Mouse (Mus musculus): Measurements from ENCODE around the gene Zdhhc4. TPM values are rescaled to one million over a fixed set of nuclear protein-coding genes. Genes with fewer than 3 reads are reported as not detected.

Zdhhc4 gene
- polyA plus RNA-seq, 1 experiment from 2014 or later, result 78.1 TPM

- no peak overlapping the region for H3K9ac ChIP-seq
- 65% methylated on average over 6 of the region's 6 CpGs for WGBS
- H3K9me3 ChIP-seq (ENCODE audit: control insufficient read depth, low read length), result no peaks in the 10 kb centered on the region
- no peak overlapping the region for H3K27ac ChIP-seq
- no peak overlapping the region for H3K4me3 ChIP-seq (replicated peaks; ENCODE audit: low read length)
- H3K4me1 ChIP-seq (replicated peaks; ENCODE audit: control insufficient read depth, insufficient read depth, low read length), result no peaks in the 10 kb centered on the region
- H3K36me3 ChIP-seq (replicated peaks; ENCODE audit: control insufficient read depth, insufficient read depth), result no peaks in the 10 kb centered on the region
- H3K4me2 ChIP-seq (replicated peaks), result no peak overlapping the region
- no peak for ATAC-seq (ENCODE audit: low FRiP score)
- no peak for DNase-seq (ENCODE audit: low spot score)
- no peaks in the 10 kb centered on the region for H3K27me3 ChIP-seq (ENCODE audit: control insufficient read depth, insufficient read depth, low read length)
These were observed 7.5 kb upstream of the Zdhhc4 start for GRCm38 (mm10) chr5:143336559-143336958.

DNA sequence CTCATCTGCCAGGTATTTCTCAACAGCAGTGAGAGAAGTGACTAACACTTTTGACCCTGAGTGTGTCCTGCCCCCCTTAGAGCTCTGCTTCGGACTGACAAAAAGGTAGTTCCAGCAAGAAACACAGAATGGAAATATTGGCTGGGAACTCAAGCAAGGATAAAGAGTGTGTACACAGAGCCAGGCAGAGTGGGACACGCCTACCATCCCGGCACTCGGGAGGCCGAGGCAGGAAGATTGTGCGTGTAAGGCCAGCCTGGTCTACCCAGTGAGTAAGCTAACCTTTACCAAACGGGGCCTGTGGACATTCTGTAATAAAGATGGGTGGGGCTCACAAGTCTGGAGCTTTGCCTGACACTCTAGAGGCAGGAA lies 6.0 kb upstream of the Zdhhc4 start:
- no peaks in the 10 kb centered on the region for H3K36me3 ChIP-seq (replicated peaks; ENCODE audit: control insufficient read depth, insufficient read depth)
- no peaks in the 10 kb centered on the region for H3K27me3 ChIP-seq (ENCODE audit: control insufficient read depth, insufficient read depth, low read length)
- peaks cover 2% of the 10 kb centered on the region; the same call in 1 of the 2 replicates for H3K4me1 ChIP-seq (replicated peaks; ENCODE audit: control insufficient read depth, insufficient read depth, low read length)
- no peak overlapping the region for H3K27ac ChIP-seq
- no peak for ATAC-seq (ENCODE audit: low FRiP score)
- no peak overlapping the region for H3K9ac ChIP-seq
- no peak for DNase-seq (ENCODE audit: low spot score)
- 88% methylated on average over 7 of the region's 7 CpGs for WGBS
- no peaks in the 10 kb centered on the region for H3K9me3 ChIP-seq (ENCODE audit: control insufficient read depth, low read length)
- H3K4me2 ChIP-seq (replicated peaks), result no peak overlapping the region
- H3K4me3 ChIP-seq (replicated peaks; ENCODE audit: low read length), result no peak overlapping the region

GRCm38 (mm10) chr5:143334418-143335088 lies 5.5 kb upstream of the Zdhhc4 start:
- no peak for DNase-seq (ENCODE audit: low spot score)

DNA sequence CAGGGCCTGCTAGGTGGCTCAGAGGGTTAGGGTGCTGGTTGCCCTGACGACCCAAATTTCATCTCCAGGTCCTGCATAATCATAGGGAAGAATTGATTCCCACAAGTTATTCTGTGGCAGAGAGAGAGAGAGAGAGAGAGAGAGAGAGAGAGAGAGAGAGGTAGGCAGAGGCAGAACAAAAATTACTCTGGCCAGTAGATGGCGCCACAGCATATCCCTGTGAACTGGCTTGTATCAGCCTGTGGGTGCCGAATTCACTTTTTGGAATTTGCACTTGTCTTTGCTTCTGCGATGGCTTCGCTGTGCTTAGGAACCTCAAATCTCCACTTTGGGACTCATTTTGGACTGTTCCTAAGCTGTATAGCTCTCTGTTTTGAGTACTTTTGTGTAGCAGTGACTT lies 4.8 kb upstream of the Zdhhc4 start:
- WGBS, result 14% methylated on average over 5 of the region's 5 CpGs
- Histone ChIP-seq H3K4me1 (replicated peaks; ENCODE audit: control insufficient read depth, insufficient read depth, low read length) (peaks cover 7% of the 10 kb centered on the region), H3K36me3 (replicated peaks; ENCODE audit: control insufficient read depth, insufficient read depth) (no peaks in the 10 kb centered on the region), H3K27me3 (ENCODE audit: control insufficient read depth, insufficient read depth, low read length) (no peaks in the 10 kb centered on the region), H3K4me2 (replicated peaks) (0 out of 2 replicates have a peak overlapping the region, but pooled peaks have one; percentile 14), H3K27ac (no peak overlapping the region), H3K4me3 (replicated peaks; ENCODE audit: low read length) (no peak overlapping the region), H3K9me3 (ENCODE audit: control insufficient read depth, low read length) (no peaks in the 10 kb centered on the region), H3K9ac (no peak overlapping the region)
- DNase-seq (ENCODE audit: low spot score), result peak; percentile 88
- ATAC-seq (ENCODE audit: low FRiP score), result no peak; the same call in 1 of the 2 replicates

More at GRCm38 (mm10) chr5:143334418-143335088, 5.5 kb upstream of the Zdhhc4 start:
- Histone ChIP-seq H3K9me3 (ENCODE audit: control insufficient read depth, low read length) (no peaks in the 10 kb centered on the region), H3K4me2 (replicated peaks) (0 out of 2 replicates have a peak overlapping the region, but pooled peaks have one; percentile 14), H3K27me3 (ENCODE audit: control insufficient read depth, insufficient read depth, low read length) (no peaks in the 10 kb centered on the region), H3K9ac (no peak overlapping the region), H3K36me3 (replicated peaks; ENCODE audit: control insufficient read depth, insufficient read depth) (no peaks in the 10 kb centered on the region), H3K4me1 (replicated peaks; ENCODE audit: control insufficient read depth, insufficient read depth, low read length) (peaks cover 7% of the 10 kb centered on the region), H3K4me3 (replicated peaks; ENCODE audit: low read length) (no peak overlapping the region), H3K27ac (no peak overlapping the region)
- 59% methylated on average over 14 of the region's 14 CpGs for WGBS
- ATAC-seq (ENCODE audit: low FRiP score), result no peak

- Histone ChIP-seq H3K27ac (no peak overlapping the region), H3K9ac (no peak overlapping the region), H3K36me3 (replicated peaks; ENCODE audit: control insufficient read depth, insufficient read depth) (peaks cover 66% of the 10 kb centered on the region), H3K4me2 (replicated peaks) (no peak overlapping the region), H3K27me3 (ENCODE audit: control insufficient read depth, insufficient read depth, low read length) (no peaks in the 10 kb centered on the region), H3K4me3 (replicated peaks; ENCODE audit: low read length) (no peak overlapping the region), H3K9me3 (ENCODE audit: control insufficient read depth, low read length) (no peaks in the 10 kb centered on the region), H3K4me1 (replicated peaks; ENCODE audit: control insufficient read depth, insufficient read depth, low read length) (peaks cover 17% of the 10 kb centered on the region)
- 86% methylated on average over 8 of the region's 8 CpGs for WGBS
- ATAC-seq (ENCODE audit: low FRiP score) (no peak), DNase-seq (ENCODE audit: low spot score) (no peak)
These were observed 11.8 kb downstream of the Zdhhc4 start for GRCm38 (mm10) chr5:143317288-143317610.

DNA sequence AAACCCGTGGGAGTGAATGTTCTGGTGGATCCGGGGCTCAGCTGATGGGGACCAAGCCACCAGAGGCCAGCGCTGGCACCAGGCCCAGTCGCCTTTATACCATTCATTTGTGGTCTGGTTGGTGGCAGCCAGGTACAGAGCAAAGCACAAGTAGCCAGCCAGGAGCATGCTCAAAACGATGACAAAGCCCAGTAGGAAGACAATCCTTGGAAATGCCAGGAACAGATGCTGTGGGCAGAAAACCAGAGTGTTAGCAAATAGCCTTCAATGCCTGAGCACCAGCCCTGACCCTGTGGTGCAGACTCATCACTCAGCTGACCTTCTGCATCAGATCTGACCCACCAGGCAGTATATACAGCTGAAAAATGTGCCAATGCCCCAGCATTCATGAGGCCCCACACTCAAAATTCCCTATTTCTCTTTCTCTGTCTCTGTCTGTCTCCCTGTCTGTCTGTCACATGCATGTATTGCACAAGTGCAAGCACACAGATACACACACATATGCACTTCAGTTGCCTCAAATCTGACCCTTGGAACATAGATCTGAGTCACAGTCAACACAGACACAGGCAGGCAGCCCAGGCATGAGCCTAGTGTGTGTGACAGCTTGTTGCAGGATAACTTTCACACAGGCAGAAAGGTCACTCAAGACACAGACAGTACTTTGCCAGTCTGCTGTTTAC lies 12.3 kb downstream of the Zdhhc4 start:
- Histone ChIP-seq H3K36me3 (replicated peaks; ENCODE audit: control insufficient read depth, insufficient read depth) (peaks cover 66% of the 10 kb centered on the region), H3K9me3 (ENCODE audit: control insufficient read depth, low read length) (no peaks in the 10 kb centered on the region), H3K4me1 (replicated peaks; ENCODE audit: control insufficient read depth, insufficient read depth, low read length) (peaks cover 17% of the 10 kb centered on the region), H3K4me2 (replicated peaks) (no peak overlapping the region), H3K9ac (no peak overlapping the region), H3K4me3 (replicated peaks; ENCODE audit: low read length) (no peak overlapping the region), H3K27me3 (ENCODE audit: control insufficient read depth, insufficient read depth, low read length) (no peaks in the 10 kb centered on the region), H3K27ac (no peak overlapping the region)
- no peak for ATAC-seq (ENCODE audit: low FRiP score)
- WGBS, result 85% methylated on average over 5 of the region's 5 CpGs
- no peak for DNase-seq (ENCODE audit: low spot score)

GRCm38 (mm10) chr5:143315514-143315888 lies 13.6 kb downstream of the Zdhhc4 start:
- Histone ChIP-seq H3K9me3 (ENCODE audit: control insufficient read depth, low read length) (no peaks in the 10 kb centered on the region), H3K4me2 (replicated peaks) (peak overlapping the region; percentile 79), H3K9ac (peak overlapping the region; percentile 95; the same call in 1 of the 2 replicates), H3K4me1 (replicated peaks; ENCODE audit: control insufficient read depth, insufficient read depth, low read length) (peaks cover 17% of the 10 kb centered on the region), H3K36me3 (replicated peaks; ENCODE audit: control insufficient read depth, insufficient read depth) (peaks cover 67% of the 10 kb centered on the region), H3K27me3 (ENCODE audit: control insufficient read depth, insufficient read depth, low read length) (no peaks in the 10 kb centered on the region), H3K4me3 (replicated peaks; ENCODE audit: low read length) (peak overlapping the region; percentile 67), H3K27ac (peak overlapping the region; percentile 97; the same call in 1 of the 2 replicates)
- 16% methylated on average over 8 of the region's 8 CpGs for WGBS
- ATAC-seq (ENCODE audit: low FRiP score) (peak; percentile 42; the same call in 1 of the 2 replicates), DNase-seq (ENCODE audit: low spot score) (no peak)

- Histone ChIP-seq H3K4me1 (replicated peaks; ENCODE audit: control insufficient read depth, insufficient read depth, low read length) (peaks cover 17% of the 10 kb centered on the region), H3K9ac (peak within 1 kb of the TSS; percentile 95), H3K27me3 (ENCODE audit: control insufficient read depth, insufficient read depth, low read length) (no peaks in the 10 kb centered on the region), H3K9me3 (ENCODE audit: control insufficient read depth, low read length) (no peaks in the 10 kb centered on the region), H3K4me3 (replicated peaks; ENCODE audit: low read length) (peak within 1 kb of the TSS; percentile 67), H3K27ac (peak within 1 kb of the TSS; percentile 97), H3K4me2 (replicated peaks) (peak within 1 kb of the TSS; percentile 79), H3K36me3 (replicated peaks; ENCODE audit: control insufficient read depth, insufficient read depth) (peaks cover 67% of the 10 kb centered on the region)
- ATAC-seq (ENCODE audit: low FRiP score) (peak; percentile 80), DNase-seq (ENCODE audit: low spot score) (peak; percentile 92)
- WGBS, result under 1% methylated on average over 98 of the region's 101 CpGs
These were observed 14.1 kb downstream of the Zdhhc4 start, which contains the start of gene E130309D02Rik for GRCm38 (mm10) chr5:143314730-143315513. TSS of gene E130309D02Rik (minus strand) at chr5:143315360.

DNA sequence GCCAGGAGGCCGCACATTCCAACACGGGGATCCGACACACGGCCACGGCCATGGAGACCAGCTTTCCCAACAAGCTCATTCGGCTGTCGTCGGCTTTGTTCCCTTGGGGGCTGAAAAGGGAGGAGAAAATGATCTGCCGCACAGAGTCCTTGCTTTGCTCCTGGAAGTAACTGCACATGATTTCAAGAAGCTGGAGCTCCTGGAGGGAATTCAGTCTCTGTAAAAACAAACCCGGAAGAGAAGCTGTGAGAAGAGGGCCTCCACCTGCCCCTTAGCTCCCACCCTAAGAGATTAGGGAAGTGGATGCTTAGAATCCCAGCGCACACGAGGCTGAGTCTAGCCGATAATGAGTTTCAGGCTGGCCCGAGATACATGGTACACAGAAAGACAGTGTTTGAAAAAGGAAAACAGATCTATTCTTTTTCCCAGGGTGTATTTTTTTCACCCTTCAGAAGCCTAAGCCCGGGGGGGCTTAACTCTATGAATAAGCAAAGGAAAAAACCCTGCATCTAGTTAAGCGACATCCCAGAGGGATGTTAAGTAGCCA lies 14.8 kb downstream of the Zdhhc4 start:
- peaks cover 17% of the 10 kb centered on the region for H3K4me1 ChIP-seq (replicated peaks; ENCODE audit: control insufficient read depth, insufficient read depth, low read length)
- H3K27ac ChIP-seq, result peak overlapping the region; percentile 97
- no peaks in the 10 kb centered on the region for H3K27me3 ChIP-seq (ENCODE audit: control insufficient read depth, insufficient read depth, low read length)
- H3K4me2 ChIP-seq (replicated peaks), result peak overlapping the region; percentile 79
- WGBS, result 2% methylated on average over 16 of the region's 16 CpGs
- DNase-seq (ENCODE audit: low spot score) (no peak), ATAC-seq (ENCODE audit: low FRiP score) (no peak)
- H3K36me3 ChIP-seq (replicated peaks; ENCODE audit: control insufficient read depth, insufficient read depth), result peaks cover 67% of the 10 kb centered on the region
- H3K9ac ChIP-seq, result peak overlapping the region; percentile 95
- peak overlapping the region; percentile 67 for H3K4me3 ChIP-seq (replicated peaks; ENCODE audit: low read length)
- no peaks in the 10 kb centered on the region for H3K9me3 ChIP-seq (ENCODE audit: control insufficient read depth, low read length)

Data from hindbrain, embryonic 14.5 days (tissue).